ENCODE assay signal across 9 mouse cellular contexts in genomic region chr2:30902256-30902655, GRCm38 (mm10). TPM values are rescaled to one million over a fixed set of nuclear protein-coding genes. Genes with fewer than 3 reads are reported as not detected.
DNase-seq lines count a peak whose midpoint lies in the region; ATAC-seq and TF ChIP-seq lines count a peak whose summit lies in the region.
"Had no signal": no experiment of that assay in that cellular context is flagged by ENCODE, and none has a peak within 500 bp of the region (broad histone marks: within the 10 kb centered on the region; RNA-seq: fewer than 3 reads in every experiment).

No protein-coding gene starts in this region.

- peak overlapping the region; percentile 61 for H3K4me2 ChIP-seq in heart, embryonic 14.5 days (ENCODE audit: low read length)
- H3K4me2 ChIP-seq in forebrain, embryonic 13.5 days: peak overlapping the region; percentile 66
- peak overlapping the region; percentile 92 for H3K4me2 ChIP-seq in limb, embryonic 14.5 days (replicated peaks; ENCODE audit: low read depth, low read length, severe bottlenecking)

- H3K36me3 ChIP-seq in heart, embryonic 14.5 days (ENCODE audit: control insufficient read depth, insufficient read depth, low read length): no peaks in the 10 kb centered on the region
- no peaks in the 10 kb centered on the region for H3K36me3 ChIP-seq in E14TG2a.4 (ENCODE audit: insufficient read depth, low read length)
- no peaks in the 10 kb centered on the region for H3K36me3 ChIP-seq in forebrain, embryonic 13.5 days (ENCODE audit: poor library complexity, severe bottlenecking)
- no peaks in the 10 kb centered on the region for H3K36me3 ChIP-seq in limb, embryonic 14.5 days (ENCODE audit: control insufficient read depth, insufficient read depth, low read length)

- H3K4me1 ChIP-seq in heart, embryonic 14.5 days (ENCODE audit: control insufficient read depth in 2 of 2, insufficient read depth in 2 of 2, low read length in 2 of 2): peaks cover 20 to 38% of the 10 kb centered on the region in 2 experiments
- H3K4me1 ChIP-seq in E14TG2a.4 (replicated peaks; ENCODE audit: low read depth, low read length): peaks cover 58% of the 10 kb centered on the region
- H3K4me1 ChIP-seq in forebrain, embryonic 13.5 days: peaks cover 16% of the 10 kb centered on the region
- peaks cover 28% of the 10 kb centered on the region for H3K4me1 ChIP-seq in limb, embryonic 14.5 days (ENCODE audit: control insufficient read depth, insufficient read depth, low read length)

- H3K27ac ChIP-seq in heart, embryonic 14.5 days (replicated peaks in 1 of 2; ENCODE audit: control insufficient read depth in 1 of 2, insufficient read depth in 1 of 2, low read depth in 2 of 2, low read length in 2 of 2): no peak overlapping the region
- no peak overlapping the region for H3K27ac ChIP-seq in forebrain, embryonic 13.5 days
- no peak overlapping the region for H3K27ac ChIP-seq in limb, embryonic 14.5 days (replicated peaks; ENCODE audit: low read depth, low read length)

- 49% methylated on average over 8 of the region's 8 CpGs for WGBS in heart, embryonic 14.5 days
- WGBS in forebrain, embryonic 13.5 days: 38% methylated on average over 8 of the region's 8 CpGs
- WGBS in limb, embryonic 14.5 days: 28% methylated on average over 8 of the region's 8 CpGs

- TF ChIP-seq CTCF in E14TG2a.4 (conservative IDR thresholded peaks at IDR 0.05; ENCODE audit: low read length): no peak

- H3K27me3 ChIP-seq in heart, embryonic 14.5 days (ENCODE audit: control insufficient read depth, insufficient read depth, low read length): peaks cover 7% of the 10 kb centered on the region
- H3K27me3 ChIP-seq in E14TG2a.4 (ENCODE audit: insufficient read depth, low read length): peaks cover 35% of the 10 kb centered on the region
- 0 out of 2 replicates have a peak, but pooled peaks cover 11% of the 10 kb centered on the region for H3K27me3 ChIP-seq in forebrain, embryonic 13.5 days
- H3K27me3 ChIP-seq in limb, embryonic 14.5 days (ENCODE audit: control insufficient read depth, insufficient read depth, low read length): no peaks in the 10 kb centered on the region

- ATAC-seq in heart, embryonic 14.5 days (ENCODE audit: insufficient number of reproducible peaks, insufficient read depth, low FRiP score, low read depth): no peak
- ATAC-seq in forebrain, embryonic 13.5 days: no peak
- no peak for ATAC-seq in limb, embryonic 14.5 days (ENCODE audit: low FRiP score, low read depth)
- no peak for ATAC-seq in monocyte, adult 5-6 weeks (replicated peaks; ENCODE audit: insufficient number of reproducible peaks, low FRiP score, low TSS enrichment, poor library complexity, severe bottlenecking)

- TF ChIP-seq POLR2A in limb, embryonic 14.5 days (IDR thresholded peaks at IDR 0.05; ENCODE audit: borderline replicate concordance, extremely low read depth, insufficient read depth, insufficient read length): no peak

- no peak for DNase-seq in heart, postnatal 25 days (ENCODE audit: low spot score)
- no peak for DNase-seq in limb, embryonic 14.5 days (ENCODE audit: low spot score)
- no peak for DNase-seq in retina, postnatal 1 day
- DNase-seq in urinary bladder, postnatal 36 days (ENCODE audit: low spot score in 2 of 2): no peak

- H3K9me3 ChIP-seq in heart, embryonic 14.5 days (ENCODE audit: control insufficient read depth, low read length): no peaks in the 10 kb centered on the region
- no peaks in the 10 kb centered on the region for H3K9me3 ChIP-seq in E14TG2a.4 (ENCODE audit: low read length)
- H3K9me3 ChIP-seq in forebrain, embryonic 13.5 days (replicated peaks): no peaks in the 10 kb centered on the region
- H3K9me3 ChIP-seq in limb, embryonic 14.5 days (ENCODE audit: control insufficient read depth, low read length): no peaks in the 10 kb centered on the region
- H3K9me3 ChIP-seq: megakaryocyte, embryonic 14.5 days had no signal

- intact Hi-C loops in heart, postnatal 25 days (cut with DNase I): no loop called here

- peak overlapping the region in 1 of 2 experiments; percentile 34; a peak in 1 of 4 replicates for H3K4me3 ChIP-seq in heart, embryonic 14.5 days (ENCODE audit: control insufficient read depth in 1 of 2, insufficient read depth in 1 of 2, low read depth in 1 of 2, low read length in 2 of 2)
- peak overlapping the region; percentile 65 for H3K4me3 ChIP-seq in E14TG2a.4 (replicated peaks; ENCODE audit: low read length)
- peak overlapping the region; percentile 34 for H3K4me3 ChIP-seq in forebrain, embryonic 13.5 days
- peak overlapping the region; percentile 53 for H3K4me3 ChIP-seq in limb, embryonic 14.5 days (replicated peaks; ENCODE audit: low read length)

- peak overlapping the region; percentile 60; the same call in 1 of the 2 replicates for H3K9ac ChIP-seq in heart, embryonic 14.5 days (ENCODE audit: low read length)
- H3K9ac ChIP-seq in forebrain, embryonic 13.5 days: peak overlapping the region; percentile 62; the same call in 1 of the 2 replicates
- H3K9ac ChIP-seq in limb, embryonic 14.5 days (ENCODE audit: low read depth, low read length, severe bottlenecking): peak overlapping the region; percentile 59

RNA-seq across cellular contexts. Expression of gene Ptges, which starts 27.4 kb away (rescaled TPM):
- polyA plus RNA-seq in heart, embryonic 14.5 days (2014; fragmentation: Nextera tagmentation; extraction: Ambion mirVana): 3.2 and 3.9 TPM in 2 replicates
- 1 to 10 TPM; 2.3 to 2.7 TPM for total RNA-seq in heart, postnatal 25 days (2021)
- 1.5 and 2.1 TPM in 2 replicates for polyA plus RNA-seq in forebrain, embryonic 13.5 days (2015; fragmentation: Nextera tagmentation; extraction: Ambion mirVana)
- polyA plus RNA-seq in limb, embryonic 14.5 days (2012; rRNA removed): 16.4 and 22.7 TPM in 2 replicates
- 17.8 and 20.5 TPM in 2 replicates for polyA plus RNA-seq in limb, embryonic 14.5 days (2014; fragmentation: Nextera tagmentation; extraction: Ambion mirVana)
- 0.10 to 4.4 TPM (median 0.11 TPM) in 3 replicates for total RNA-seq in monocyte, adult 5-6 weeks (2017)

RNA-seq across cellular contexts. Expression of gene Tor1b, which starts 50.5 kb away (rescaled TPM):
- polyA plus RNA-seq in heart, embryonic 14.5 days (2014; fragmentation: Nextera tagmentation; extraction: Ambion mirVana): 22.4 and 26.1 TPM in 2 replicates
- total RNA-seq in heart, postnatal 25 days (2021): 10 to 100 TPM; 22.8 to 25.6 TPM
- polyA plus RNA-seq in forebrain, embryonic 13.5 days (2015; fragmentation: Nextera tagmentation; extraction: Ambion mirVana): 23.3 and 26.4 TPM in 2 replicates
- 45.3 and 45.9 TPM in 2 replicates for polyA plus RNA-seq in limb, embryonic 14.5 days (2012; rRNA removed)
- polyA plus RNA-seq in limb, embryonic 14.5 days (2014; fragmentation: Nextera tagmentation; extraction: Ambion mirVana): 39.6 and 40.7 TPM in 2 replicates
- total RNA-seq in monocyte, adult 5-6 weeks (2017): 36.4 to 42.7 TPM (median 42.4 TPM) in 3 replicates
